8 mouse cellular contexts compared by ENCODE assay signal in genomic region chr12:52603695-52604255, GRCm38 (mm10).
DNase-seq lines count a peak whose midpoint lies in the region; ATAC-seq and TF ChIP-seq lines count a peak whose summit lies in the region.

No protein-coding gene starts in this region.

- H3K9ac ChIP-seq in forebrain, embryonic 14.5 days (ENCODE audit: low read length) = peak overlapping the region; percentile 90
- H3K9ac ChIP-seq in hindbrain, embryonic 11.5 days (ENCODE audit: low read depth, low read length) = peak overlapping the region; percentile 61

- TF ChIP-seq POLR2A in brain, embryonic 14.5 days (IDR thresholded peaks at IDR 0.05; ENCODE audit: borderline replicate concordance, extremely low read depth, insufficient read depth, insufficient read length, poor library complexity, severe bottlenecking) = no peak

- no peak for ATAC-seq in monocyte, adult 5-6 weeks (replicated peaks; ENCODE audit: insufficient number of reproducible peaks, low FRiP score, low TSS enrichment, poor library complexity, severe bottlenecking)
- peak; percentile 87 for ATAC-seq in forebrain, embryonic 14.5 days
- ATAC-seq in hindbrain, embryonic 11.5 days (ENCODE audit: low FRiP score) = peak; percentile 85

- TF ChIP-seq CTCF in brain, embryonic 14.5 days (IDR thresholded peaks at IDR 0.05; ENCODE audit: borderline replicate concordance, extremely low read depth, insufficient read depth, insufficient read length) = no peak

- DNase-seq in monocyte, adult 2 months (ENCODE audit: low read depth in 1 of 2, low spot score in 2 of 2) = peak; percentile 5 to 69
- peak; percentile 86 for DNase-seq in brain, embryonic 14.5 days (ENCODE audit: low read depth)
- DNase-seq in forebrain, embryonic 14.5 days (ENCODE audit: low spot score) = peak; percentile 86
- DNase-seq in hindbrain, embryonic 11.5 days (ENCODE audit: low spot score) = peak; percentile 71
- DNase-seq in layer of hippocampus, postnatal 14 days (ENCODE audit: low spot score in 2 of 2) = peak; percentile 85 to 89
- peak; percentile 38 for DNase-seq in lung, postnatal 14 days
- DNase-seq in right cerebral cortex, postnatal 4 days = peak; percentile 23

- H3K27me3 ChIP-seq in forebrain, embryonic 14.5 days (replicated peaks; ENCODE audit: control insufficient read depth, insufficient read depth, low read length) = no peaks in the 10 kb centered on the region
- H3K27me3 ChIP-seq in hindbrain, embryonic 11.5 days (ENCODE audit: control insufficient read depth, insufficient read depth, low read length) = no peaks in the 10 kb centered on the region

- under 1% methylated on average over 21 of the region's 21 CpGs for WGBS in forebrain, embryonic 14.5 days
- under 1% methylated on average over 21 of the region's 21 CpGs for WGBS in hindbrain, embryonic 11.5 days

- H3K36me3 ChIP-seq in forebrain, embryonic 14.5 days (ENCODE audit: control insufficient read depth, insufficient read depth, low read length) = no peaks in the 10 kb centered on the region
- H3K36me3 ChIP-seq in hindbrain, embryonic 11.5 days (ENCODE audit: control insufficient read depth, insufficient read depth, low read length) = no peaks in the 10 kb centered on the region

- H3K4me1 ChIP-seq in forebrain, embryonic 14.5 days (ENCODE audit: control insufficient read depth, insufficient read depth, low read length) = peaks cover 8% of the 10 kb centered on the region
- no peaks in the 10 kb centered on the region for H3K4me1 ChIP-seq in hindbrain, embryonic 11.5 days (replicated peaks; ENCODE audit: control insufficient read depth, insufficient read depth, low read length)

- no peaks in the 10 kb centered on the region for H3K9me3 ChIP-seq in forebrain, embryonic 14.5 days (replicated peaks; ENCODE audit: control insufficient read depth, low read length)
- no peaks in the 10 kb centered on the region for H3K9me3 ChIP-seq in hindbrain, embryonic 11.5 days (ENCODE audit: control insufficient read depth, low read length)

- peak overlapping the region; percentile 65 for H3K4me2 ChIP-seq in forebrain, embryonic 14.5 days (ENCODE audit: low read length)
- H3K4me2 ChIP-seq in hindbrain, embryonic 11.5 days (replicated peaks; ENCODE audit: low read depth, low read length) = peak overlapping the region; percentile 81

- H3K4me3 ChIP-seq in forebrain, embryonic 14.5 days (ENCODE audit: low read depth, low read length) = peak overlapping the region; percentile 73
- peak overlapping the region; percentile 83 for H3K4me3 ChIP-seq in hindbrain, embryonic 11.5 days (ENCODE audit: low read depth, low read length)

- H3K27ac ChIP-seq in forebrain, embryonic 14.5 days (ENCODE audit: low read depth, low read length) = peak overlapping the region; percentile 78
- peak overlapping the region; percentile 63 for H3K27ac ChIP-seq in hindbrain, embryonic 11.5 days (ENCODE audit: low read depth, low read length)

Comparison
In these comparisons a context has a peak if more than half of its experiments do, and no peak if none do; other contexts are left out.
1. DNase-seq: peak in every context shown above with its lines; median percentile 87 in layer of hippocampus, postnatal 14 days; 86 in brain, embryonic 14.5 days; 86 in forebrain, embryonic 14.5 days; 71 in hindbrain, embryonic 11.5 days; 38 in lung, postnatal 14 days; 37 in monocyte, adult 2 months; 23 in right cerebral cortex, postnatal 4 days.